Mouse (Mus musculus) testis, adult 2 months (tissue): ENCODE results near the gene Dlg5.

Source experiments
- CTCF ChIP-seq: fragments of 200-500 bp; IDR thresholded peaks from 2 replicates; pipeline ENCODE4 v1.5.1; 2012; ENCODE audit warnings: low read depth, mild to moderate bottlenecking, inconsistent platforms, low read length, moderate library complexity; ENCODE audit not compliant: control insufficient read depth, insufficient read depth, insufficient replicate concordance
- POLR2A ChIP-seq: fragments of 200-500 bp; IDR thresholded peaks from 2 replicates; pipeline ENCODE4 v1.6.1; 2012; ENCODE audit warnings: low read depth, mild to moderate bottlenecking, inconsistent platforms, low read length, moderate library complexity; ENCODE audit not compliant: control insufficient read depth

DNA sequence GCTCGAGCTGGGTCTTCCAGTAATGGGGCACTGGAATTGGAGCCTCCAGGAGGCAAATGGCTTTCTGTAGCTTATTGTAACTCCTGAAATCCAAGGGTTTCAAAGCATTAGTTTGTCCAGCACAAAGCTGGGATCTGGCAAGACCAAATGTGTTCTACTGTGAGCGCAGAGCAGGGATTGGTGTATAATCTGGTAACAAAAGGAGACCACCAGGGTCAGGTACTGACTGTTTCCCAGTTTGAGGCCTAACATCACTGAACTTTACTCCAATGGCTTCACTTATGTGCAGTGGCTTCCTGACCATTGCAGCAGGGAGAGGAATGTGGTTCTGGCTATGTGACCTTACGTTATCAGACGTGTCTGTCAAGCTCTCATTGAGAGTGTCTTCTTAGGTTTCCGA is 47.9 kb upstream of the Dlg5 start:
- TF ChIP-seq CTCF (no peak), POLR2A (no peak)
